Mouse (Mus musculus) kidney, adult 2 months (tissue): Measurements from ENCODE around the gene Efnb2. TPM values are rescaled to one million over a fixed set of nuclear protein-coding genes. Genes with fewer than 3 reads are reported as not detected.
A peak's percentile ranks its signal among the peaks of the same experiment; 100 is the strongest.

ENCODE experiments used
- DNase-seq: peaks from one replicate; pipeline ENCODE4 v3.0.0; 2021
- H3K27ac ChIP-seq: fragments of 200-500 bp; 2 replicates; pipeline ENCODE4 v1.5.1; 2012; ENCODE audit warnings: low read depth, low read length, control low read depth, inconsistent platforms; ENCODE audit not compliant: insufficient read depth
- H3K27me3 ChIP-seq: fragments of 200-500 bp; replicated peaks from 2 replicates; pipeline ENCODE4 v1.6.1; 2012; ENCODE audit warnings: mild to moderate bottlenecking, moderate library complexity, low read length, inconsistent platforms; ENCODE audit not compliant: control insufficient read depth, insufficient read depth
- H3K36me3 ChIP-seq: fragments of 200-500 bp; 2 replicates; pipeline ENCODE4 v1.6.1; 2012; ENCODE audit warnings: mild to moderate bottlenecking, moderate library complexity, low read length, inconsistent platforms; ENCODE audit not compliant: control insufficient read depth, insufficient read depth
- H3K4me1 ChIP-seq: fragments of 200-500 bp; 2 replicates; pipeline ENCODE4 v1.6.1; 2011; ENCODE audit warnings: low read length; ENCODE audit not compliant: control insufficient read depth, insufficient read depth
- H3K4me3 ChIP-seq: fragments of 200-500 bp; 2 replicates; pipeline ENCODE4 v1.5.1; 2011; ENCODE audit warnings: mild to moderate bottlenecking, low read depth, low read length, control low read depth; ENCODE audit not compliant: insufficient read depth
- CTCF ChIP-seq: fragments of 200-500 bp; conservative IDR thresholded peaks from 2 replicates; pipeline ENCODE4 v1.5.1; 2011; ENCODE audit warnings: low read depth, mild to moderate bottlenecking, control low read depth, low read length, moderate library complexity, mixed read lengths; ENCODE audit not compliant: insufficient read depth, insufficient read length
- POLR2A ChIP-seq: fragments of 200-500 bp; IDR thresholded peaks from one replicate; pipeline ENCODE4 v1.6.1; 2011; ENCODE audit warnings: low read depth, low read length, control low read depth
- WGBS: fragments of 180-500 bp; shearing (Covaris S2); methylation state at CpG from one replicate; pipeline ENCODE4 v1.1.7; 2018; 5-methylcytosine and 5-hydroxymethylcytosine counted together
- polyA plus RNA-seq: library from polyadenylated mRNA; depleted of rRNA; stranded (reverse); fragments of >200 nt; gene quantifications from 2 replicates; pipeline ENCODE4 v1.2.3, GENCODE M21; 2012

Gene Efnb2
- polyA plus RNA-seq, 1 experiment: 31.8 TPM

GRCm38 (mm10) chr8:8609141-8609540 lies 51.9 kb downstream of the Efnb2 start:
- Histone ChIP-seq H3K27ac (no peak overlapping the region), H3K27me3 (no peaks in the 10 kb centered on the region), H3K36me3 (no peaks in the 10 kb centered on the region), H3K4me3 (no peak overlapping the region), H3K4me1 (no peaks in the 10 kb centered on the region)
- 63% methylated on average over 5 of the region's 5 CpGs for WGBS
- DNase-seq: no peak
- TF ChIP-seq CTCF (no peak), POLR2A (no peak)

DNA sequence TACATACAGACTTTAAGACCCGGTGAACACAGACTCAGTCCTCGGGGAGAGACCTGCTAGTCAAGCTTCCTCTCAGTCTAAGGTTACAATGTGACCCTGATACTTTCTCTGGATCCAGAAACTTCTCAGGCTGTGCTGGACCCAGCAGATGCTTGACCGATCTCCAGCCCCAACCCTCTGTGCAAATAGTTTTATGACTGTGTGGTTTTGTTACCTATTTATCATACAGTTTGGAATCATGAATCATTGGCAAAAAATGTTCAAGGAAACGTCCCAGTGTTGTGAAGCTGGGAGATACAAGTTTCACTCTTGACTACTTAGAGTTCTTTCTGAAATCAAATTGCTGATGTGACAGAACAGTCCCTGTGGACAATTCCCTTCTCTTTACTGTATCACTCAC lies 55.4 kb downstream of the Efnb2 start:
- no peak for TF ChIP-seq CTCF
- TF ChIP-seq POLR2A: no peak
- no peak for DNase-seq
- no peaks in the 10 kb centered on the region for H3K27me3 ChIP-seq
- H3K4me1 ChIP-seq: no peaks in the 10 kb centered on the region
- H3K4me3 ChIP-seq: no peak overlapping the region
- WGBS: 43% methylated on average over 4 of the region's 4 CpGs
- H3K36me3 ChIP-seq: no peaks in the 10 kb centered on the region
- no peak overlapping the region for H3K27ac ChIP-seq

DNA sequence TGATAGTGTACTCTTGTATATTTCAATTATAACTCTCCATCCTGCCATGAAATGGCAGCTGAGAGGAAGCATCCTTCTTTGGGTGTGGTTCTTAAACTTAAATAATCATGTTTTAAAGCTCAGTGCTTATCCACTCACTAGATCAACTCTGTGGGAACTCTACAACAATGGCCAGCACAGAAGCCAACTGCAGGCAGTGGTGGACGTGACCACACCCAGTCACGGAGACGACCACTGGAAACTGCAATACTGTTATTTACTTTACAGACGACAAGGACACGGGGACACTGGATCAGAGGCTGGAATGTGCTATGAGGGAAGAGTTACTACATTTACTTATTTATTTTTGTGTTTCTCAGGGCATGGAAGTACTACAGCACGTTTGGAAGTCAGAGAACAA lies 57.2 kb downstream of the Efnb2 start:
- no peak overlapping the region for H3K27ac ChIP-seq
- 61% methylated on average over 6 of the region's 6 CpGs for WGBS
- no peak overlapping the region for H3K4me3 ChIP-seq
- H3K36me3 ChIP-seq: no peaks in the 10 kb centered on the region
- H3K4me1 ChIP-seq: no peaks in the 10 kb centered on the region
- no peaks in the 10 kb centered on the region for H3K27me3 ChIP-seq
- no peak for DNase-seq
- TF ChIP-seq CTCF: no peak
- no peak for TF ChIP-seq POLR2A

DNA sequence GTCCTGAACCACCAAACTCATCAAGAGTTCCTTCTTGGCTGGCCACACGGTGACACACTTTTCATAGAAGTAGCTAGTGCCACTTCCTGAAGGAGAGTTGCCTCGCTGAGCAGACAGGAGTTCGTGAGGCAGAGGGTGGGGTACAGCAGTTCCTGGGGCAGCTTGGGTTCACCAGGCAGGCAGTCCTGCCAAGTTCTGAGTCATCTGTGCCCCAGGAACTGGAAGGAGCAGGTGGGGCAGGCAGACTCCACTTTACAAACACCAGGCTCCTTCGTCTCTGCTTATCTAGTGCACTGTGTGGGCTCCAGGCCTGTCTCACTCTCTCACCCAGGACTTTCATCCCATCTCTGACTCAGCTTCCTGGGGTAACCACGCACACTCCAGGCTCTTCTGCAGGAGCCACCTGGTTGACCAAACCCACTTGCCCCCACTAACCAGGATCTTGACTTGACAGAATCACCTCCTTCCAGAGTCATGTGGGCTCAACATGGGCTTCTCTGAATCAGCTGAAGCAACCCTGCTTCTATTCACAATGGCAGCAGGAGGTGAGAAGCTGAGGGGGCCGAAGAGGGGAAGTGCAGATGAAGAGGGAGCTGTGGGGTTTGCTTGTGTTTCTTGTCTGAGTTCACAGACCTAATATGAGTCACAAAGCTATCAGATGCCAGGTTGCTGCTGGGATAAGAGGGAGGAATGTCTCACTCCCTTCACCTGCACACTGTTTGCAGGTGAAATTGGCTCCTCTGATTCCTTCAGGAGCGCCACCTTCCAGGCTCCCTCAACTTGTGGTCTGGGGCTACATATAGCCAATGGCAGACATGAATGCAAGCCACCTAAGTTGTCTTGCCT lies 58.2 kb downstream of the Efnb2 start:
- no peak for TF ChIP-seq CTCF
- no peak for TF ChIP-seq POLR2A
- peak; percentile 18 for DNase-seq
- H3K4me1 ChIP-seq: no peaks in the 10 kb centered on the region
- no peak overlapping the region for H3K27ac ChIP-seq
- H3K4me3 ChIP-seq: no peak overlapping the region
- H3K36me3 ChIP-seq: no peaks in the 10 kb centered on the region
- WGBS: 52% methylated on average over 7 of the region's 7 CpGs
- no peaks in the 10 kb centered on the region for H3K27me3 ChIP-seq

GRCm38 (mm10) chr8:8599931-8600330 lies 61.1 kb downstream of the Efnb2 start:
- no peaks in the 10 kb centered on the region for H3K36me3 ChIP-seq
- DNase-seq: no peak
- TF ChIP-seq POLR2A (no peak), CTCF (no peak)
- no peaks in the 10 kb centered on the region for H3K4me1 ChIP-seq
- no peaks in the 10 kb centered on the region for H3K27me3 ChIP-seq
- 91% methylated on average over 7 of the region's 7 CpGs for WGBS
- H3K27ac ChIP-seq: no peak overlapping the region
- H3K4me3 ChIP-seq: no peak overlapping the region

- no peak overlapping the region for H3K4me3 ChIP-seq
- H3K27me3 ChIP-seq: no peaks in the 10 kb centered on the region
- TF ChIP-seq CTCF (no peak), POLR2A (no peak)
- DNase-seq: no peak
- WGBS: 58% methylated on average over 13 of the region's 13 CpGs
- H3K27ac ChIP-seq: no peak overlapping the region
- H3K36me3 ChIP-seq: no peaks in the 10 kb centered on the region
- H3K4me1 ChIP-seq: no peaks in the 10 kb centered on the region
Observed at GRCm38 (mm10) chr8:8597434-8597833, 63.6 kb downstream of the Efnb2 start.

DNA sequence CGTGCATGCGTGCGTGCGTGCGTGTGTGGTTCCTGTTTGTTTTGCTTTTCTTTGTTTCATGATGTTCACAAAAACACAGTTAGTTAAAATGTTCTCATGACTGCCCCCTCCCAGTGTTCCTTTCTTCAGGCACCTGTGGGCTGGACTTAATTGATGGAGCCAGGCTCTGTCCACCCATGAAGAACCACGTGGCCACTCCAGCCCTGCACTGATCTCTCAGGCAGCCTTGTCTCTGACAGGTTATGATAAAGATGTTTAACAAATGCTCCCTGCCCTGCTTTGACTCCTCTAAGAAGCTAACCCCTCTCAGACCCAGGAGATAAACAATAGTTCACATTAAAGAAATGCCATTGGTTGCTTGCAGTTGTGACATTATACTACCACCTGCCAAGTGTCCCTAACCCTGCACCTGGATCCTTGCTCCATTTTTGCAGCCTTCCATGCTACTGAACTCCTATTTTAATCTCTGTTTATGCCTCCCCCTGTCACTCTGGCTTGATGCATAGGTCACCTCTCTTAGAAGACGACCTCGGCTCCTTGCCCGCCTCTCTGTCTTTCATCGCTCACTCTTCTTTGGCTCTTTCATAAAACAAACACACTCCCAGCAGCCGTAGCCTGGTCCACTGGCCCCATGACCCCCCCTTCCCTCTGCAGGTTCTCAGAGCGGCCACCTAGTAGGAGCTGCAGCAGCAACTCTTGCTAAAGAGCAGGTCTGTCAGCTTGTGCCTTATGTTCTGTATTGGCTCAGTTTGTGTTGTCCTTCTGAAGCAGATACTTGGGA lies 65.0 kb downstream of the Efnb2 start:
- Histone ChIP-seq H3K27me3 (no peaks in the 10 kb centered on the region), H3K4me3 (no peak overlapping the region), H3K36me3 (no peaks in the 10 kb centered on the region), H3K27ac (no peak overlapping the region), H3K4me1 (no peaks in the 10 kb centered on the region)
- no peak for TF ChIP-seq CTCF
- no peak for TF ChIP-seq POLR2A
- 61% methylated on average over 12 of the region's 12 CpGs for WGBS
- DNase-seq: no peak
